Mouse (Mus musculus): Measurements from ENCODE around the gene Slc12a9. TPM values are rescaled to one million over a fixed set of nuclear protein-coding genes. Genes with fewer than 3 reads are reported as not detected.

The Slc12a9 gene
- polyA plus RNA-seq, 1 experiment = 25.8 TPM

- TF ChIP-seq POLR2A (IDR thresholded peaks at IDR 0.05; ENCODE audit: low read depth, low read length) (no peak), CTCF (IDR thresholded peaks at IDR 0.05; ENCODE audit: extremely low read depth, insufficient read depth, insufficient read length, insufficient replicate concordance) (no peak)
- peaks cover 17% of the 10 kb centered on the region for H3K27me3 ChIP-seq (ENCODE audit: control insufficient read depth, insufficient read depth, low read length)
- 75% methylated on average over 13 of the region's 13 CpGs for WGBS
- no peak for DNase-seq (ENCODE audit: low read depth in 1 of 2, low spot score in 2 of 2)
- H3K4me1 ChIP-seq (ENCODE audit: control insufficient read depth, insufficient read depth, insufficient read length) = peaks cover 15% of the 10 kb centered on the region
- no peaks in the 10 kb centered on the region for H3K36me3 ChIP-seq (ENCODE audit: control insufficient read depth, insufficient read depth, low read length)
- no peak overlapping the region for H3K4me3 ChIP-seq (ENCODE audit: extremely low read depth, insufficient read depth, insufficient read length)
- peak overlapping the region; percentile 61; the same call in 1 of the 2 replicates for H3K27ac ChIP-seq (ENCODE audit: insufficient read depth, low read length)
Observed at GRCm38 (mm10) chr5:137289591-137290365, 43.6 kb downstream of the Slc12a9 start.

- Histone ChIP-seq H3K27ac (ENCODE audit: insufficient read depth, low read length) (peak overlapping the region; percentile 61; the same call in 1 of the 2 replicates), H3K4me3 (ENCODE audit: extremely low read depth, insufficient read depth, insufficient read length) (0 out of 2 replicates have a peak overlapping the region, but pooled peaks have one; percentile 24), H3K36me3 (ENCODE audit: control insufficient read depth, insufficient read depth, low read length) (no peaks in the 10 kb centered on the region), H3K27me3 (ENCODE audit: control insufficient read depth, insufficient read depth, low read length) (peaks cover 17% of the 10 kb centered on the region), H3K4me1 (ENCODE audit: control insufficient read depth, insufficient read depth, insufficient read length) (peaks cover 14% of the 10 kb centered on the region)
- TF ChIP-seq POLR2A (IDR thresholded peaks at IDR 0.05; ENCODE audit: low read depth, low read length) (no peak), CTCF (IDR thresholded peaks at IDR 0.05; ENCODE audit: extremely low read depth, insufficient read depth, insufficient read length, insufficient replicate concordance) (peak; percentile 2; the same call in 1 of the 2 replicates)
- DNase-seq (ENCODE audit: low read depth in 1 of 2, low spot score in 2 of 2) = no peak
- WGBS = 7% methylated on average over 25 of the region's 25 CpGs
Observed at GRCm38 (mm10) chr5:137288999-137289470, 44.4 kb downstream of the Slc12a9 start.

GRCm38 (mm10) chr5:137287953-137288743 is 45.2 kb downstream of the Slc12a9 start:
- TF ChIP-seq POLR2A (IDR thresholded peaks at IDR 0.05; ENCODE audit: low read depth, low read length) (no peak), CTCF (IDR thresholded peaks at IDR 0.05; ENCODE audit: extremely low read depth, insufficient read depth, insufficient read length, insufficient replicate concordance) (no peak)
- 2% methylated on average over 53 of the region's 65 CpGs for WGBS
- peak overlapping the region; percentile 48; the same call in 1 of the 2 replicates for H3K4me3 ChIP-seq (ENCODE audit: extremely low read depth, insufficient read depth, insufficient read length)
- no peak for DNase-seq (ENCODE audit: low read depth in 1 of 2, low spot score in 2 of 2)
- H3K27me3 ChIP-seq (ENCODE audit: control insufficient read depth, insufficient read depth, low read length) = peaks cover 17% of the 10 kb centered on the region
- H3K36me3 ChIP-seq (ENCODE audit: control insufficient read depth, insufficient read depth, low read length) = no peaks in the 10 kb centered on the region
- H3K4me1 ChIP-seq (ENCODE audit: control insufficient read depth, insufficient read depth, insufficient read length) = peaks cover 10% of the 10 kb centered on the region
- H3K27ac ChIP-seq (ENCODE audit: insufficient read depth, low read length) = peak overlapping the region; percentile 21; the same call in 1 of the 2 replicates

GRCm38 (mm10) chr5:137287032-137287952 is 46.1 kb downstream of the Slc12a9 start, which contains the start of gene Ache:
Ache (plus strand) TSS chr5:137287519.
- DNase-seq (ENCODE audit: low read depth in 1 of 2, low spot score in 2 of 2) = no peak

DNA sequence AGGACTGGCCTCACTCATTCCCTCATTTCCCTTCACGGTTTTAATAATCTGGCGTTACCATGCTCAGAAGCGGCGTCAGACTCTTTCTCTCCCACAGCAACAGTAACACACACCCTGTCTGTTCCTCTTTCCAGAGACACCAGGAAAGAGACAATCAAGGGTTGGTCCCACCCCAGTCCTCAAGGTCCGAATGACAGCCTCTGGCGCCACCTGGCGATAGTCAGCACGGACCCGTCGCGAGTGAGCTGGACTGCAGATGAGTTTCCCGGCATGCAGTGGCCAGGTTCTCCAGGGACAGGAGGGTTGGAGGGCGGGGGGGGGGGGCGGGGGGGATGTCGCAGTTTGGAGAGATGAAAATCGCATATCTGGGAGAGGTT is 46.8 kb downstream of the Slc12a9 start:
- peak; percentile 68 to 86 for DNase-seq (ENCODE audit: low read depth in 1 of 2, low spot score in 2 of 2)
- Histone ChIP-seq H3K36me3 (ENCODE audit: control insufficient read depth, insufficient read depth, low read length) (no peaks in the 10 kb centered on the region), H3K27me3 (ENCODE audit: control insufficient read depth, insufficient read depth, low read length) (peaks cover 17% of the 10 kb centered on the region), H3K4me3 (ENCODE audit: extremely low read depth, insufficient read depth, insufficient read length) (peak overlapping the region; percentile 32), H3K27ac (ENCODE audit: insufficient read depth, low read length) (no peak overlapping the region), H3K4me1 (ENCODE audit: control insufficient read depth, insufficient read depth, insufficient read length) (peaks cover 8% of the 10 kb centered on the region)
- TF ChIP-seq CTCF (IDR thresholded peaks at IDR 0.05; ENCODE audit: extremely low read depth, insufficient read depth, insufficient read length, insufficient replicate concordance) (peak; percentile 99), POLR2A (IDR thresholded peaks at IDR 0.05; ENCODE audit: low read depth, low read length) (no peak)
- WGBS = 0% methylated on average over 15 of the region's 16 CpGs

More at GRCm38 (mm10) chr5:137287032-137287952, 46.1 kb downstream of the Slc12a9 start, which contains the start of gene Ache:
- H3K36me3 ChIP-seq (ENCODE audit: control insufficient read depth, insufficient read depth, low read length) = no peaks in the 10 kb centered on the region
- 5% methylated on average over 40 of the region's 40 CpGs for WGBS
- TF ChIP-seq CTCF (IDR thresholded peaks at IDR 0.05; ENCODE audit: extremely low read depth, insufficient read depth, insufficient read length, insufficient replicate concordance) = no peak
- TF ChIP-seq POLR2A (IDR thresholded peaks at IDR 0.05; ENCODE audit: low read depth, low read length) = no peak
- peak within 1 kb of the TSS; percentile 48 for H3K4me3 ChIP-seq (ENCODE audit: extremely low read depth, insufficient read depth, insufficient read length)
- peak within 1 kb of the TSS; percentile 21; the same call in 1 of the 2 replicates for H3K27ac ChIP-seq (ENCODE audit: insufficient read depth, low read length)
- H3K27me3 ChIP-seq (ENCODE audit: control insufficient read depth, insufficient read depth, low read length) = peaks cover 17% of the 10 kb centered on the region
- peaks cover 8% of the 10 kb centered on the region for H3K4me1 ChIP-seq (ENCODE audit: control insufficient read depth, insufficient read depth, insufficient read length)

- Histone ChIP-seq H3K27me3 (ENCODE audit: control insufficient read depth, insufficient read depth, low read length) (peaks cover 17% of the 10 kb centered on the region), H3K4me1 (ENCODE audit: control insufficient read depth, insufficient read depth, insufficient read length) (peaks cover 8% of the 10 kb centered on the region), H3K27ac (ENCODE audit: insufficient read depth, low read length) (no peak overlapping the region), H3K4me3 (ENCODE audit: extremely low read depth, insufficient read depth, insufficient read length) (no peak overlapping the region), H3K36me3 (ENCODE audit: control insufficient read depth, insufficient read depth, low read length) (no peaks in the 10 kb centered on the region)
- no peak for DNase-seq (ENCODE audit: low read depth in 1 of 2, low spot score in 2 of 2)
- no peak for TF ChIP-seq CTCF (IDR thresholded peaks at IDR 0.05; ENCODE audit: extremely low read depth, insufficient read depth, insufficient read length, insufficient replicate concordance)
- no peak for TF ChIP-seq POLR2A (IDR thresholded peaks at IDR 0.05; ENCODE audit: low read depth, low read length)
- WGBS = 34% methylated on average over 7 of the region's 7 CpGs
Observed at GRCm38 (mm10) chr5:137285986-137286385, 47.4 kb downstream of the Slc12a9 start.

Data from spleen, adult 2 months (tissue).